Mouse (Mus musculus) kidney, postnatal 0 days (tissue): ENCODE measurements around the gene Klrb1b. TPM values are rescaled to one million over a fixed set of nuclear protein-coding genes. Genes with fewer than 3 reads are reported as not detected.
A peak's percentile ranks its signal among the peaks of the same experiment; 100 is the strongest.

Experiments used
- ATAC-seq: fragments of 200-750 bp; cut with Nextera tagmentation; replicated peaks from 2 replicates; pipeline ENCODE4 v1.8.0; 2017; ENCODE audit warnings: low read depth, moderate number of reproducible peaks, moderate TSS enrichment, moderate library complexity; ENCODE audit not compliant: low FRiP score
- DNase-seq: peaks from one replicate; pipeline ENCODE4 v3.0.0-alpha.2; 2016; ENCODE audit warnings: low spot score
- H3K27ac ChIP-seq: fragments of 300-500 bp; sonication (generic); 2 replicates; pipeline ENCODE4 v1.5.1; 2014; ENCODE audit warnings: mild to moderate bottlenecking
- H3K27me3 ChIP-seq: fragments of 300-500 bp; sonication (generic); 2 replicates; pipeline ENCODE4 v1.6.1; 2014; ENCODE audit warnings: low read length, mixed read lengths; ENCODE audit not compliant: insufficient read depth
- H3K36me3 ChIP-seq: fragments of 300-500 bp; sonication (generic); 2 replicates; pipeline ENCODE4 v1.6.1; 2014; ENCODE audit warnings: low read length, mixed read lengths; ENCODE audit not compliant: insufficient read depth
- H3K4me1 ChIP-seq: fragments of 300-500 bp; sonication (generic); replicated peaks from 2 replicates; pipeline ENCODE4 v1.6.1; 2014; ENCODE audit warnings: antibody characterized with exemption, low read length, mixed read lengths; ENCODE audit not compliant: insufficient read depth
- H3K4me2 ChIP-seq: fragments of 300-500 bp; sonication (generic); 2 replicates; pipeline ENCODE4 v1.6.1; 2014; ENCODE audit warnings: mild to moderate bottlenecking, low read length, moderate library complexity, mixed read lengths
- H3K4me3 ChIP-seq: fragments of 300-500 bp; sonication (generic); replicated peaks from 2 replicates; pipeline ENCODE4 v1.5.1; 2014; ENCODE audit warnings: low read depth, low read length
- H3K9ac ChIP-seq: fragments of 300-500 bp; sonication (generic); 2 replicates; pipeline ENCODE4 v1.6.1; 2014; ENCODE audit warnings: low read depth, low read length
- H3K9me3 ChIP-seq: fragments of 300-500 bp; sonication (generic); replicated peaks from 2 replicates; pipeline ENCODE4 v1.6.1; 2016; ENCODE audit warnings: low read length, inconsistent platforms, mixed read lengths
- CTCF ChIP-seq: IDR thresholded peaks from 2 replicates; pipeline ENCODE4 v1.5.1; 2016; ENCODE audit warnings: antibody characterized with exemption, low read depth, mild to moderate bottlenecking, moderate library complexity
- WGBS: fragments of 180-500 bp; shearing (Covaris S2); extraction: QIAGEN DNeasy Blood & Tissue Kit; methylation state at CpG from one replicate; pipeline ENCODE4 v1.1.7; 2014; 5-methylcytosine and 5-hydroxymethylcytosine counted together
- polyA plus RNA-seq: library from polyadenylated mRNA; unstranded; fragments of >200 nt; fragmentation: Nextera tagmentation; extraction: Ambion mirVana; gene quantifications from 2 replicates; pipeline ENCODE4 v1.2.1, GENCODE M21; 2015

Klrb1b gene
- polyA plus RNA-seq: not detected in 2 replicates

DNA sequence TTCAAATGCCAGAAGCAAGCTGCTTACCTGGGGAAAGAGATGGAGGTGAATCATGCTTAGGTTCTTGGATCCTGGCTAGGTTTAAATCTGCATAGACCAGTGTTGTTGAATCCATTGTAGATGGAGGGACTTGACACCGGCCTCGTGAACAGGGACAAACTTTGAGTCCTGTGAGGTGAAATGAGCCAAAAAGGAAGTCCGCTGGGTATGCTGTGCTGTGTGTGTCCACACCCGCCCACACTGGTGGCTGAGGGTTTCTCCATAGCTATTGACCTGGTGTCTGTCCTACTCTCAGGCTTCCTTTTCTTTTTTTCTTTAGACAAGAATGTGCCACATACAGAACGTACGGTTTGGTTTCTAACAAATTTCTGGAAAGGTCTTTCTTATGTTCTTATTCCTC, at the start of gene Klrb1b, which contains the start of gene Gm44511:
Klrb1b (minus strand) TSS at position 200 of the 400 bp plus-strand sequence.
Gm44511 (minus strand) TSS at position 184 of the 400 bp plus-strand sequence.
- no peak for TF ChIP-seq CTCF
- H3K4me1 ChIP-seq: no peaks in the 10 kb centered on the region
- H3K9me3 ChIP-seq: no peaks in the 10 kb centered on the region
- H3K4me2 ChIP-seq: no peak within 1 kb of the TSS
- no peak within 1 kb of the TSS for H3K27ac ChIP-seq
- H3K27me3 ChIP-seq: no peaks in the 10 kb centered on the region
- 87% methylated on average over 6 of the region's 6 CpGs for WGBS
- ATAC-seq (no peak), DNase-seq (no peak)
- H3K9ac ChIP-seq: no peak within 1 kb of the TSS
- H3K36me3 ChIP-seq: no peaks in the 10 kb centered on the region
- H3K4me3 ChIP-seq: no peak within 1 kb of the TSS

DNA sequence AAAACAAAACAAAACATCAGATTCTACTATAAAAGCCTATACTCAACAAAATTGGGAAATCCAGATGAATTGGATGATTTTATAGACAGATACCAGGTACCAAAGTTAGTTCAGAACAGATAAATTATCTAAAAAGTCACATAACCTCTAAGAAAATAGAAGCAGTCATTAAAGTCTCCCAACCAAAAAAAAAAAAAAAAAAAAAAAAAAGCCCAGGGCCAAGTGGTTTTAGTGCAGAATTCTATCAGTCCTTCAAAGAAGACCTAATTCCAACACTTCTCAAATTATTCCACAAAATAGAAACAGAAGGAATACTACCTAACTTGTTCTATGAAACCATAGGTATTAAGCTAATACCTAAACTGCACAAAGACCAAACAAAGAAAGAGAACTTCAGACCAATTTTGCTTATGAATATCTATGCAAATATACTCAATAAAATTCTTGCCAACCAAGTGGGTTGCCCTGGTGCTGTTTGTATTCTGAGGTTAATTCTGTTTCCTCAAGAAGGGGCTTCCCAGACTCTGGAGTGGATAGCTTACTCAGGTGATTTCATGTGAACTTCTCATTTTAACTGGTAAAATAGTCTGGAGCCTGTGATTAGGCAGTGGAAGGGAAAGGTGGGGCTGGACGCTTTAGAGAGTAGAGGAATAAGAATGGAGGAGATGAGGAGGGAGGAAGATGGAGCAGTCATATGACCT, 45.9 kb upstream of the Klrb1b start:
- Histone ChIP-seq H3K4me2 (no peak overlapping the region), H3K9ac (no peak overlapping the region), H3K4me3 (no peak overlapping the region), H3K27ac (no peak overlapping the region), H3K27me3 (no peaks in the 10 kb centered on the region), H3K36me3 (no peaks in the 10 kb centered on the region), H3K9me3 (no peaks in the 10 kb centered on the region), H3K4me1 (no peaks in the 10 kb centered on the region)
- 87% methylated on average over 1 of the region's 1 CpGs for WGBS
- no peak for TF ChIP-seq CTCF
- no peak for ATAC-seq
- DNase-seq: no peak

DNA sequence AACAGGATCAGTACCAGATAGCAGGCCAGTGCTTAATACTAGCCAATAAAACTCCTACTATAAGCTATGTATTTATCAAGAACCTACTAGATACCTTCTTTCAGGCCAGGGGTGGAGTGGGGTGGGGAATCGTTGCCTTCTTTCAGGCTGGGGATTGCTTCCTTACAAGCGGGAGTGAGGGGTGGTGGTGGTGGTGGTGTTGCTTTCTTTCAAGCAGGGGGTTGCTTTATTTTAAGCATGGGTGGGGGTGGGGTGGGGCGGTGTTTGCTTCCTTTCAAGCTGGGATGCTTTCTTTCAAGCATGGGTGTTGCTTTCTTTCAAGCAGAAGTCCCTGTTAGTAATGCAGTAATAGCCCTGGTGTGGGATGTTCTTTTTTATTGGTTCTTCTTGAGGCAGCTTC, 42.7 kb upstream of the Klrb1b start:
- WGBS: 30% methylated on average over 3 of the region's 3 CpGs
- TF ChIP-seq CTCF: no peak
- Histone ChIP-seq H3K27ac (no peak overlapping the region), H3K4me3 (no peak overlapping the region), H3K4me1 (no peaks in the 10 kb centered on the region), H3K27me3 (no peaks in the 10 kb centered on the region), H3K9ac (no peak overlapping the region), H3K9me3 (no peaks in the 10 kb centered on the region), H3K4me2 (no peak overlapping the region), H3K36me3 (no peaks in the 10 kb centered on the region)
- ATAC-seq: no peak
- DNase-seq: no peak

DNA sequence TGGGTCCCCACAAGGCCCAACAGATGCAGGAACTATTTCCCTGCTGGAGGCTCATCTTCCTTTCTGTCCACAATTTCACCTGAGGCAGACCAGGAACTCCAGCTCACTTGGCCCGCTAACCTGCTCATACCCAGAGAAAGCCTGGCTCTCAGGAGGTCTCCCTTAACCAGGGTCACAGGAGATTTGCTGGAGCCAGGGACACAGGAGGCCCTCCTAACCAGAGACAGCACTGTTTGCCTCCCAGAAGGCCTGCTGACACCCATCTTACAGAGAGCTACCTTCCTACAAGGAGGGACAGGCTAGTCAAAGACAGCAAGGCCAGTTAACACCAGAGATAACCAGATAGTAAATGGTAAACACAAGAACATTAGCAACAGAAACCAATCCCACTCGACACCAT, 31.8 kb upstream of the Klrb1b start:
- Histone ChIP-seq H3K9me3 (no peaks in the 10 kb centered on the region), H3K9ac (no peak overlapping the region), H3K27me3 (no peaks in the 10 kb centered on the region), H3K27ac (no peak overlapping the region), H3K4me3 (no peak overlapping the region), H3K36me3 (no peaks in the 10 kb centered on the region), H3K4me1 (no peaks in the 10 kb centered on the region; the same call in 1 of the 2 replicates), H3K4me2 (no peak overlapping the region)
- DNase-seq (no peak), ATAC-seq (no peak)
- WGBS: 93% methylated on average over 2 of the region's 2 CpGs
- no peak for TF ChIP-seq CTCF

DNA sequence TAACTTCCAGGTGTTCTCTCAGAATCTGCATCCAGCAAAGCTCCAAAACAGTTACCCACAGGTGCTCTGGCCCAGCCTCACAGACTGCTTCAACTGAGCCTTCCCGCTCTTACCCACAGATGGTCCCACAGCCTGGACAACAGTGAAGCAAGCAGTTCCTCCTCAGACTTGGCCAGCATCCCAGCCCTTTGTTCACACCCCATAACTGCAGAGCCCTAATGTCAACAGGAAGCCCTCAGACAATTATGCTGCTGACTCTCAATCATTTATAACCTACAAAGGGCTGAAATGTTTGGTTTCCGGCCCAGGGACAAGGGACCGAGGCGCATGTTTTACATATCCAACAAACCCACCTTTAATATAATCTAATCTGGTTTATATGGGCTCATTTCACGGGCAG, 30.1 kb upstream of the Klrb1b start:
- TF ChIP-seq CTCF: no peak
- H3K36me3 ChIP-seq: no peaks in the 10 kb centered on the region
- 48% methylated on average over 5 of the region's 5 CpGs for WGBS
- DNase-seq (peak; percentile 87), ATAC-seq (no peak; the same call in 1 of the 2 replicates)
- H3K4me2 ChIP-seq: no peak overlapping the region
- no peak overlapping the region for H3K4me3 ChIP-seq
- H3K4me1 ChIP-seq: no peaks in the 10 kb centered on the region; the same call in 1 of the 2 replicates
- no peaks in the 10 kb centered on the region for H3K27me3 ChIP-seq
- H3K9me3 ChIP-seq: no peaks in the 10 kb centered on the region
- H3K27ac ChIP-seq: no peak overlapping the region
- H3K9ac ChIP-seq: no peak overlapping the region

DNA sequence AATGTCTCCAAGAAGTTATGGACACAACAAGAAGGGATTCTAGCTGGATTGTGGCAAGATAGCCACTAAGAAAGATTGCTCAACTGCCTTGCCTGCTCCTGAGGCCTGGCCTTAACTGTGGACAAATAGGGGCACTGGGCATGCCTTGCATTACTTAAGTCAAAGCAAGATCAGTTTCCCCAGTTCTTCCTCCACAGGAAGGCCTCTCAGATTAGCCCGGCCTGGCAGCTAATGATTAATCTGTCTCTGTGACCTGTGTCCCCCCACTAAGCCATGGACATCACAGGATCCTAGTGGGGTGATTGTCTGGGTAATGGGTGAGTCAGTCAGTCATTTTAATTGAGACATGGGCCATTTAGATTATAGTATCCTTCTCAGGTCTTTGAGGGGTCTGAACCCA, 29.3 kb upstream of the Klrb1b start:
- ATAC-seq: no peak
- DNase-seq: no peak
- Histone ChIP-seq H3K4me3 (no peak overlapping the region), H3K9me3 (no peaks in the 10 kb centered on the region), H3K4me2 (no peak overlapping the region), H3K9ac (no peak overlapping the region), H3K27me3 (no peaks in the 10 kb centered on the region), H3K27ac (no peak overlapping the region), H3K4me1 (no peaks in the 10 kb centered on the region; the same call in 1 of the 2 replicates), H3K36me3 (no peaks in the 10 kb centered on the region)
- no peak for TF ChIP-seq CTCF
- WGBS: 52% methylated on average over 1 of the region's 1 CpGs

DNA sequence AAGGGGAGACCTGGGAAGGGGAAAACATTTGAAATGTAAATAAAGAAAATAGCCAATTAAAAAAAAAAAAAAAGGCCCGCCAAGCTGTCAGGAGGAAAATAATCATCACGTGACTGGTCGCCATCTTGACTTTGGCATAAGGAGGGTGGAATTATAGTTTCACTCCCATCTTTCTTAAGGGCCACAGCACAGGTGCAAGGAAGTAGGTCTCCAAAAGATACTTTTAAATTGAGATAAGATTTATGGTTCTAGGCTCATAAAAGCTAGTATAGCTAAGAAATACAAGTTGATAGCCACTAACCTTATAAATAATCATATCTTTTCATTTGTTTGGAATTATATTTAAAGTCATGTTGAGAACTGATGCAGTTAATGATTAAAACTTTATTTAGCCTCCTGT, 28.8 kb upstream of the Klrb1b start:
- no peak for ATAC-seq
- no peaks in the 10 kb centered on the region; the same call in 1 of the 2 replicates for H3K4me1 ChIP-seq
- 86% methylated on average over 3 of the region's 3 CpGs for WGBS

More for the DNA sequence above, 28.8 kb upstream of the Klrb1b start:
- Histone ChIP-seq H3K9ac (no peak overlapping the region), H3K4me2 (no peak overlapping the region), H3K27me3 (no peaks in the 10 kb centered on the region), H3K9me3 (no peaks in the 10 kb centered on the region), H3K27ac (no peak overlapping the region), H3K4me3 (no peak overlapping the region), H3K36me3 (no peaks in the 10 kb centered on the region)
- DNase-seq: no peak
- no peak for TF ChIP-seq CTCF
